In genomic region chr6:122819306-122820070, GRCm38 (mm10) we compare ENCODE assay signal across 8 mouse cellular contexts. TPM values are rescaled to one million over a fixed set of nuclear protein-coding genes. Genes with fewer than 3 reads are reported as not detected.
DNase-seq lines count a peak whose midpoint lies in the region; ATAC-seq and TF ChIP-seq lines count a peak whose summit lies in the region.

Foxj2 (plus strand) TSS chr6:122819914.

- H3K9ac ChIP-seq in heart, embryonic 12.5 days = peak within 1 kb of the TSS; percentile 94
- H3K9ac ChIP-seq in kidney, embryonic 15.5 days = peak within 1 kb of the TSS; percentile 93
- peak within 1 kb of the TSS; percentile 92 for H3K9ac ChIP-seq in liver, embryonic 12.5 days
- H3K9ac ChIP-seq in stomach, embryonic 15.5 days = peak within 1 kb of the TSS; percentile 96

- H3K36me3 ChIP-seq in heart, embryonic 12.5 days = peaks cover 4% of the 10 kb centered on the region
- 0 out of 2 replicates have a peak, but pooled peaks cover 3% of the 10 kb centered on the region for H3K36me3 ChIP-seq in kidney, embryonic 15.5 days
- no peaks in the 10 kb centered on the region for H3K36me3 ChIP-seq in liver, embryonic 12.5 days
- H3K36me3 ChIP-seq in myocyte (ENCODE audit: control insufficient read depth, insufficient read depth) = no peaks in the 10 kb centered on the region
- H3K36me3 ChIP-seq in stomach, embryonic 15.5 days = no peaks in the 10 kb centered on the region

- peak within 1 kb of the TSS; percentile 90 for H3K4me2 ChIP-seq in heart, embryonic 12.5 days
- H3K4me2 ChIP-seq in kidney, embryonic 15.5 days = peak within 1 kb of the TSS; percentile 84
- H3K4me2 ChIP-seq in liver, embryonic 12.5 days = peak within 1 kb of the TSS; percentile 99
- peak within 1 kb of the TSS; percentile 91 for H3K4me2 ChIP-seq in myocyte (ENCODE audit: low read depth)
- peak within 1 kb of the TSS; percentile 87 for H3K4me2 ChIP-seq in stomach, embryonic 15.5 days

- peak; percentile 74 to 75 for DNase-seq in B cell, adult 2 months
- peak; percentile 52 to 57 for DNase-seq in adrenal gland, postnatal 4 days (ENCODE audit: low spot score in 2 of 2)

- ATAC-seq in erythroblast, adult 5-6 weeks (replicated peaks; ENCODE audit: low FRiP score, poor library complexity, severe bottlenecking) = peak; percentile 84
- ATAC-seq in heart, embryonic 12.5 days (ENCODE audit: insufficient number of reproducible peaks, low FRiP score) = peak; percentile 90
- ATAC-seq in kidney, embryonic 15.5 days (replicated peaks; ENCODE audit: low FRiP score) = peak; percentile 92
- peak; percentile 93 for ATAC-seq in liver, embryonic 12.5 days
- ATAC-seq in stomach, embryonic 15.5 days (ENCODE audit: insufficient read depth, low FRiP score, low read depth) = peak; percentile 88

- WGBS in heart, embryonic 12.5 days = 2% methylated on average over 28 of the region's 61 CpGs
- WGBS in kidney, embryonic 15.5 days = 1% methylated on average over 47 of the region's 61 CpGs
- WGBS in liver, embryonic 12.5 days (ENCODE audit: insufficient replicate concordance) = 4% methylated on average over 46 of the region's 61 CpGs
- WGBS in stomach, embryonic 15.5 days = 2% methylated on average over 56 of the region's 61 CpGs

- peak within 1 kb of the TSS; percentile 82 for H3K4me3 ChIP-seq in heart, embryonic 12.5 days
- H3K4me3 ChIP-seq in kidney, embryonic 15.5 days (replicated peaks) = peak within 1 kb of the TSS; percentile 83
- H3K4me3 ChIP-seq in liver, embryonic 12.5 days = peak within 1 kb of the TSS; percentile 82
- peak within 1 kb of the TSS; percentile 74 for H3K4me3 ChIP-seq in myocyte
- H3K4me3 ChIP-seq in stomach, embryonic 15.5 days (replicated peaks) = peak within 1 kb of the TSS; percentile 93

- peak within 1 kb of the TSS; percentile 80 for H3K27ac ChIP-seq in heart, embryonic 12.5 days (ENCODE audit: poor library complexity, severe bottlenecking)
- H3K27ac ChIP-seq in kidney, embryonic 15.5 days = peak within 1 kb of the TSS; percentile 85
- H3K27ac ChIP-seq in liver, embryonic 12.5 days = peak within 1 kb of the TSS; percentile 78
- peak within 1 kb of the TSS; percentile 81 for H3K27ac ChIP-seq in stomach, embryonic 15.5 days

- no peaks in the 10 kb centered on the region for H3K27me3 ChIP-seq in heart, embryonic 12.5 days (replicated peaks)
- no peaks in the 10 kb centered on the region for H3K27me3 ChIP-seq in kidney, embryonic 15.5 days
- peaks cover 16% of the 10 kb centered on the region; the same call in 1 of the 2 replicates for H3K27me3 ChIP-seq in liver, embryonic 12.5 days (replicated peaks)
- no peaks in the 10 kb centered on the region for H3K27me3 ChIP-seq in myocyte (ENCODE audit: control insufficient read depth, insufficient read depth, insufficient read length)
- H3K27me3 ChIP-seq in stomach, embryonic 15.5 days (replicated peaks) = no peaks in the 10 kb centered on the region

- TF ChIP-seq POLR2A in myocyte (IDR thresholded peaks at IDR 0.05; ENCODE audit: insufficient read length, low read depth) = peak; percentile 87

- H3ac ChIP-seq in myocyte (ENCODE audit: control insufficient read depth, insufficient read length) = peak within 1 kb of the TSS; percentile 62

- no peaks in the 10 kb centered on the region for H3K9me3 ChIP-seq in heart, embryonic 12.5 days (replicated peaks)
- H3K9me3 ChIP-seq in kidney, embryonic 15.5 days (replicated peaks) = no peaks in the 10 kb centered on the region
- no peaks in the 10 kb centered on the region for H3K9me3 ChIP-seq in liver, embryonic 12.5 days (replicated peaks)
- no peaks in the 10 kb centered on the region for H3K9me3 ChIP-seq in stomach, embryonic 15.5 days

- H3K79me2 ChIP-seq in myocyte (ENCODE audit: control insufficient read depth, insufficient read depth) = peaks cover 15% of the 10 kb centered on the region

- peaks cover 34% of the 10 kb centered on the region for H3K4me1 ChIP-seq in heart, embryonic 12.5 days (replicated peaks)
- peaks cover 39% of the 10 kb centered on the region for H3K4me1 ChIP-seq in kidney, embryonic 15.5 days
- peaks cover 50% of the 10 kb centered on the region for H3K4me1 ChIP-seq in liver, embryonic 12.5 days
- peaks cover 23% of the 10 kb centered on the region for H3K4me1 ChIP-seq in stomach, embryonic 15.5 days

TF ChIP-seq in myocyte, 11 proteins besides CTCF, POLR2A, EP300 and RAD21:
- TF ChIP-seq TCF3 (IDR thresholded peaks at IDR 0.05; ENCODE audit: insufficient read length, low read depth) = no peak
- TF ChIP-seq POLR2AphosphoS2 (IDR thresholded peaks at IDR 0.05; ENCODE audit: insufficient read length, low read depth) = peak; percentile 65
- TF ChIP-seq E2F4 (IDR thresholded peaks at IDR 0.05; ENCODE audit: insufficient read depth) = no peak
- TF ChIP-seq MYOD1 (IDR thresholded peaks at IDR 0.05; ENCODE audit: control insufficient read depth in 1 of 3, insufficient read length in 2 of 3, low read depth in 2 of 3) = no peak

RNA-seq across cellular contexts. Expression of gene Foxj2, which starts in this region (rescaled TPM):
- total RNA-seq in adrenal gland, postnatal 4 days (2021) = 10 to 100 TPM; 21.3 to 22.1 TPM
- 1.3 and 11.5 TPM in 2 replicates for total RNA-seq in erythroblast, adult 5-6 weeks (2015; ENCODE audit: low replicate concordance)
- total RNA-seq in erythroblast, adult 5-6 weeks (2017; ENCODE audit: low replicate concordance) = 0.70 and 4.4 TPM in 2 replicates
- 7.8 and 8.4 TPM in 2 replicates for polyA plus RNA-seq in heart, embryonic 12.5 days (2016; fragmentation: Nextera tagmentation; extraction: Ambion mirVana)
- polyA plus RNA-seq in kidney, embryonic 15.5 days (2015; fragmentation: Nextera tagmentation; extraction: Ambion mirVana) = 6.0 and 6.3 TPM in 2 replicates
- 2.0 and 2.4 TPM in 2 replicates for polyA plus RNA-seq in liver, embryonic 12.5 days (2016; fragmentation: Nextera tagmentation; extraction: Ambion mirVana)
- polyA plus RNA-seq in myocyte (2012; fragmentation: generic; extraction: Trizol) = 9.7 TPM
- 5.2 and 5.8 TPM in 2 replicates for polyA plus RNA-seq in stomach, embryonic 15.5 days (2015; fragmentation: Nextera tagmentation; extraction: Ambion mirVana)

Comparison
In these comparisons a context has a peak if more than half of its experiments do, and no peak if none do; other contexts are left out.
1. Peak in every context shown above with its lines: DNase-seq, ATAC-seq, H3K4me3 ChIP-seq and H3K27ac ChIP-seq.